Mouse (Mus musculus) hindbrain, embryonic 14.5 days (tissue): ENCODE data around the gene Olfr94. TPM values are rescaled to one million over a fixed set of nuclear protein-coding genes. Genes with fewer than 3 reads are reported as not detected.
"Not testable (repeated sequence)": the region's sequence is repeated elsewhere in the genome, so short reads cannot be mapped to it uniquely, and the experiment has no call there.

Source experiments
- ATAC-seq: fragments of 200-750 bp; cut with Nextera tagmentation; 2 replicates; pipeline ENCODE4 v1.8.0; 2017; ENCODE audit warnings: moderate number of reproducible peaks, mild to moderate bottlenecking, moderate TSS enrichment, moderate library complexity; ENCODE audit not compliant: low FRiP score
- DNase-seq: peaks from one replicate; pipeline ENCODE4 v3.0.0-alpha.2; 2015; ENCODE audit warnings: low spot score
- H3K27ac ChIP-seq: fragments of 300-500 bp; sonication (generic); 2 replicates; pipeline ENCODE4 v1.5.1; 2014; ENCODE audit warnings: mild to moderate bottlenecking, moderate library complexity
- H3K27me3 ChIP-seq: fragments of 300-500 bp; sonication (generic); 2 replicates; pipeline ENCODE4 v1.6.1; 2014; ENCODE audit warnings: mild to moderate bottlenecking, low read length, mixed read lengths; ENCODE audit not compliant: control insufficient read depth, insufficient read depth
- H3K36me3 ChIP-seq: fragments of 300-500 bp; sonication (generic); replicated peaks from 2 replicates; pipeline ENCODE4 v1.6.1; 2014; ENCODE audit not compliant: control insufficient read depth, insufficient read depth
- H3K4me1 ChIP-seq: fragments of 300-500 bp; sonication (generic); replicated peaks from 2 replicates; pipeline ENCODE4 v1.6.1; 2014; ENCODE audit warnings: antibody characterized with exemption, low read length, mixed read lengths; ENCODE audit not compliant: control insufficient read depth, insufficient read depth
- H3K4me2 ChIP-seq: fragments of 300-500 bp; sonication (generic); replicated peaks from 2 replicates; pipeline ENCODE4 v1.6.1; 2014; ENCODE audit warnings: mild to moderate bottlenecking, moderate library complexity
- H3K4me3 ChIP-seq: fragments of 300-500 bp; sonication (generic); replicated peaks from 2 replicates; pipeline ENCODE4 v1.5.1; 2014; ENCODE audit warnings: mild to moderate bottlenecking, low read length
- H3K9ac ChIP-seq: fragments of 300-500 bp; sonication (generic); 2 replicates; pipeline ENCODE4 v1.6.1; 2014
- H3K9me3 ChIP-seq: fragments of 300-500 bp; sonication (generic); 2 replicates; pipeline ENCODE4 v1.6.1; 2016; ENCODE audit warnings: low read length; ENCODE audit not compliant: control insufficient read depth
- WGBS: fragments of 180-500 bp; shearing (Covaris S2); extraction: QIAGEN DNeasy Blood & Tissue Kit; methylation state at CpG from one replicate; pipeline ENCODE4 v1.1.7; 2014; 5-methylcytosine and 5-hydroxymethylcytosine counted together
- polyA plus RNA-seq: library from polyadenylated mRNA; unstranded; fragments of >200 nt; fragmentation: Nextera tagmentation; extraction: Ambion mirVana; gene quantifications from 2 replicates; pipeline ENCODE4 v1.2.1, GENCODE M21; 2014

Gene Olfr94
- 0.21 TPM in 1 of 2 replicates, not detected in the other for polyA plus RNA-seq

- WGBS, result 88% methylated on average over 2 of the region's 2 CpGs
- H3K4me2 ChIP-seq, result no peak within 1 kb of the TSS
- no peaks in the 10 kb centered on the region for H3K9me3 ChIP-seq
- no peaks in the 10 kb centered on the region for H3K4me1 ChIP-seq
- H3K27me3 ChIP-seq, result peaks cover 12% of the 10 kb centered on the region
- no peak within 1 kb of the TSS for H3K9ac ChIP-seq
- no peak within 1 kb of the TSS for H3K27ac ChIP-seq
- ATAC-seq (no peak), DNase-seq (no peak)
- no peak within 1 kb of the TSS for H3K4me3 ChIP-seq
- H3K36me3 ChIP-seq, result no peaks in the 10 kb centered on the region
Measured at GRCm38 (mm10) chr17:37200894-37201293, at the start of gene Olfr94. TSS of gene Olfr94 (minus strand) at chr17:37200994.

GRCm38 (mm10) chr17:37250544-37250943 lies 49.8 kb upstream of the Olfr94 start:
- Histone ChIP-seq H3K36me3 (no peaks in the 10 kb centered on the region), H3K9ac (no peak overlapping the region), H3K27me3 (no peaks in the 10 kb centered on the region), H3K4me1 (no peaks in the 10 kb centered on the region), H3K4me2 (no peak overlapping the region), H3K9me3 (no peaks in the 10 kb centered on the region), H3K27ac (no peak overlapping the region), H3K4me3 (no peak overlapping the region)
- no peak for DNase-seq
- WGBS, result 19% methylated on average over 1 of the region's 1 CpGs
- ATAC-seq, result no peak

GRCm38 (mm10) chr17:37249460-37249859 lies 48.7 kb upstream of the Olfr94 start:
- ATAC-seq, result no peak
- no peak overlapping the region for H3K4me3 ChIP-seq
- no peak for DNase-seq
- no peaks in the 10 kb centered on the region for H3K9me3 ChIP-seq
- H3K27ac ChIP-seq, result no peak overlapping the region
- no peaks in the 10 kb centered on the region for H3K4me1 ChIP-seq
- H3K4me2 ChIP-seq, result no peak overlapping the region
- no peak overlapping the region for H3K9ac ChIP-seq
- no peaks in the 10 kb centered on the region for H3K36me3 ChIP-seq
- no peaks in the 10 kb centered on the region for H3K27me3 ChIP-seq

GRCm38 (mm10) chr17:37246715-37247114 lies 45.9 kb upstream of the Olfr94 start:
- Histone ChIP-seq H3K9me3 (no peaks in the 10 kb centered on the region), H3K4me3 (no peak overlapping the region), H3K4me2 (no peak overlapping the region), H3K27me3 (no peaks in the 10 kb centered on the region), H3K27ac (no peak overlapping the region), H3K36me3 (no peaks in the 10 kb centered on the region), H3K9ac (no peak overlapping the region), H3K4me1 (no peaks in the 10 kb centered on the region)
- WGBS, result 26% methylated on average over 5 of the region's 5 CpGs
- ATAC-seq, result no peak
- no peak for DNase-seq

- Histone ChIP-seq H3K36me3 (no peaks in the 10 kb centered on the region), H3K4me1 (no peaks in the 10 kb centered on the region), H3K27ac (no peak overlapping the region), H3K9ac (no peak overlapping the region), H3K4me2 (no peak overlapping the region), H3K4me3 (no peak overlapping the region), H3K9me3 (no peaks in the 10 kb centered on the region), H3K27me3 (no peaks in the 10 kb centered on the region)
- WGBS, result 58% methylated on average over 3 of the region's 3 CpGs
- no peak for ATAC-seq
- DNase-seq, result no peak
Measured at GRCm38 (mm10) chr17:37242198-37242597, 41.4 kb upstream of the Olfr94 start.

- not testable (repeated sequence) for H3K4me1 ChIP-seq
Measured at GRCm38 (mm10) chr17:37237230-37237629, 36.4 kb upstream of the Olfr94 start, which contains the start of gene Olfr97. TSS of gene Olfr97 (minus strand) at chr17:37237330.

GRCm38 (mm10) chr17:37221879-37222278 lies 21.1 kb upstream of the Olfr94 start:
- no peaks in the 10 kb centered on the region for H3K27me3 ChIP-seq
- DNase-seq (no peak), ATAC-seq (no peak)
- H3K36me3 ChIP-seq, result no peaks in the 10 kb centered on the region
- no peaks in the 10 kb centered on the region for H3K9me3 ChIP-seq
- no peaks in the 10 kb centered on the region for H3K4me1 ChIP-seq
- H3K9ac ChIP-seq, result no peak overlapping the region
- H3K4me3 ChIP-seq, result no peak overlapping the region
- no peak overlapping the region for H3K4me2 ChIP-seq
- H3K27ac ChIP-seq, result no peak overlapping the region
- 10% methylated on average over 1 of the region's 1 CpGs for WGBS

More at GRCm38 (mm10) chr17:37237230-37237629, 36.4 kb upstream of the Olfr94 start, which contains the start of gene Olfr97:
- not testable (repeated sequence) for H3K4me3 ChIP-seq, H3K9ac ChIP-seq, H3K36me3 ChIP-seq, H3K9me3 ChIP-seq, H3K27me3 ChIP-seq, H3K27ac ChIP-seq, ATAC-seq, H3K4me2 ChIP-seq, DNase-seq
- 94% methylated on average over 2 of the region's 2 CpGs for WGBS

- Histone ChIP-seq H3K27me3 (no peaks in the 10 kb centered on the region), H3K9me3 (no peaks in the 10 kb centered on the region), H3K4me2 (no peak within 1 kb of the TSS), H3K4me1 (no peaks in the 10 kb centered on the region), H3K27ac (no peak within 1 kb of the TSS), H3K4me3 (no peak within 1 kb of the TSS), H3K36me3 (no peaks in the 10 kb centered on the region), H3K9ac (no peak within 1 kb of the TSS)
- DNase-seq (no peak), ATAC-seq (no peak)
- WGBS, result 67% methylated on average over 4 of the region's 4 CpGs
Measured at GRCm38 (mm10) chr17:37219846-37220245, 19.1 kb upstream of the Olfr94 start, which contains the start of gene Olfr96. TSS of gene Olfr96 (plus strand) at chr17:37220146.

GRCm38 (mm10) chr17:37218486-37218885 lies 17.7 kb upstream of the Olfr94 start:
- Histone ChIP-seq H3K27me3 (no peaks in the 10 kb centered on the region), H3K27ac (no peak overlapping the region), H3K4me1 (no peaks in the 10 kb centered on the region), H3K4me3 (no peak overlapping the region), H3K9me3 (no peaks in the 10 kb centered on the region), H3K36me3 (no peaks in the 10 kb centered on the region), H3K9ac (no peak overlapping the region), H3K4me2 (no peak overlapping the region)
- 90% methylated on average over 3 of the region's 3 CpGs for WGBS
- DNase-seq, result no peak
- ATAC-seq, result no peak

GRCm38 (mm10) chr17:37213018-37213417 lies 12.2 kb upstream of the Olfr94 start, which contains the start of gene Olfr95:
TSS of gene Olfr95 (minus strand) at chr17:37213118.
- H3K36me3 ChIP-seq, result no peaks in the 10 kb centered on the region
- DNase-seq (no peak), ATAC-seq (no peak)
- H3K4me1 ChIP-seq, result 0 out of 2 replicates have a peak, but pooled peaks cover 5% of the 10 kb centered on the region
- no peak within 1 kb of the TSS for H3K4me3 ChIP-seq
- H3K9me3 ChIP-seq, result no peaks in the 10 kb centered on the region
- H3K27me3 ChIP-seq, result peaks cover 6% of the 10 kb centered on the region; the same call in 1 of the 2 replicates
- H3K9ac ChIP-seq, result no peak within 1 kb of the TSS
- H3K27ac ChIP-seq, result no peak within 1 kb of the TSS
- no peak within 1 kb of the TSS for H3K4me2 ChIP-seq
- 79% methylated on average over 3 of the region's 3 CpGs for WGBS
